Mouse (Mus musculus) T-helper 2 cell (primary cell): ENCODE results near the gene Dyrk1b.
"Not testable (repeated sequence)": the region's sequence is repeated elsewhere in the genome, so short reads cannot be mapped to it uniquely, and the experiment has no call there.

Experiments used
- in situ Hi-C: fragments of 300-600 bp; cut with MboI, MseI; formaldehyde crosslinking; loops from one replicate; pipeline ENCODE4 v1.15.1; 2025; ENCODE audit warnings: high pct_unique_total_duplicates

Dyrk1b gene

DNA sequence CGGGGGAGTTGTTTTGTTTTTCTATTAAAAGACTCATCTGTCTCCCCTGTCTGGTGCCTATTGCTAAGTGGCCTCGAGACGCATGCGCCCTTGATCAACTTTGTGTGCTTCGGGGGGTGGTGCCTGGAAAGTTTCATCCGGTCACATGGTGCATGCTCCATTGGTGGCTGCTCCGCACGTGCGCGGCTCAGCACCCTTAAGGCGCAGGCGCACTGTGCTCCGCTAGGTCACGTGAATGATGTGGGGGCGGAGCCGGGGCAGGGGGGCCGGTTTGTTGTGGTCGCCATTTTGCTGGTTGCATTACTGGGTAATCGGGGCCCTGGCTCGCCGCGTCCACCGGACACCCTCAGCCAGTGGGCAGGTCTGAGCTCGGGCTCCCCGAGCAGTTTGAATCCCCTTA lies at the start of gene Dyrk1b:
Dyrk1b (plus strand) TSS at position 242 of the 400 bp plus-strand sequence.
- in situ Hi-C loops = loop anchor here (5.0 kb wide), 1 partner anchor 98 kb away; the partner anchor contains the start of gene Eid2b

DNA sequence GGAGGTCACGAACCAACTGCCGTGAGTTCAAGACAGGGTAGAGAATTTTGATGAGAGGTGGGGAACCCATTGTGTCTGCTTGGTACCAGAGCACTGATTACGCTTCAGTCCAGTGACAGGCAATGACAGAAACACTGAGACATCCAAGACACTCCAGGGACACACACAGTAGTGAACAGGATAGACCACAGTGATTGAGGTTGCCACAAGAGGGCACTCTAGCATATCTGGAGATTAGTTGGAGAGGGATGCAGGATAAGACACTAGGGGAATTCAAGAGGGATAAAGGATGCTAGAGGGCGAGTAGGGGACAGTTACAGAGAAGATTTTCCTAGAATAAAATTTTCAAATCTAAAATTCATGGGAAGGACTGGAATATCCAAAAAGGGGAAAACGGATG lies 41.7 kb upstream of the Dyrk1b start:
- in situ Hi-C loops = loop anchor here (10.0 kb wide), 1 partner anchor 263 kb away; no protein-coding TSS in a partner anchor

DNA sequence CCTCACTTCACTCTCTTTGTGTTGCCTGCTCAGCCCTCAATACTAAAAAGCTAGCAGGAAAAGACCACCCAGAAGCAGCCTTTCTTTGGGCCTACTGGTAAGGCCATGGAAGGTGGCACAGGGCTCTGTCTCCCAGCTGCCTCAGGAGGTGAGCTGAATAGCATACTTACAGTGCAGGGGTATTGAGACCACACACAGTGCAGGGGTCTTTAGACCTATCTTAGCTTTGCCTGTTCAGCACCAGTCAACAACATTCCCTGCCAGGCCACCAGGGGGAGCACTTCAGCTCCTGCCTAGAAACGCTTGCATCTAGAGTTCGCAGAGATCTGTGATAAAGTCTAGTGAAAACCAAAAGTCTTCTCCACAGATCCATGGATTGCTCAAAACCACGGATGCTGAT lies 31.0 kb upstream of the Dyrk1b start:
- in situ Hi-C loops = no loop called here

- in situ Hi-C loops = no loop called here
These were observed 29.4 kb upstream of the Dyrk1b start for GRCm38 (mm10) chr7:28149841-28150240.

GRCm38 (mm10) chr7:28151584-28152221 lies 27.6 kb upstream of the Dyrk1b start:
- in situ Hi-C loops = no loop called here

DNA sequence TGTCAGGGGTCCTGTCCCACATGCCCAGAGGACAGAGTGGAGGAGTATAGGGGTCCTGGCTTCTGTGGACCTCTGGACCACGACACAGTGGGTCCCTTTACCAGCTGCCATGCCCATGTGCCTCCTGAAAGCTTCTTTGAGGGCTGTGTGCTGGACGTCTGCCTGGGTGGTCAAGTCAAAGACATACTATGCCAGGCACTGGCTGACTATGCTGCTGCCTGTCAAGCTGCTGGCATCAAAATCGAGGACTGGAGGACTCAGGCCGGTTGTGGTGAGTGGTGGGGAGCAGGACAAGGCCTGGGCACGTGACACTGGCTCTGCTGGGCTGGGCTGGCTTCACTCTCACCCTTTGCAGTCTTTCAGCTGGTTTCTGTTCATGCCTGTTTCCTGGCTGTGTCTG lies 25.7 kb upstream of the Dyrk1b start:
- in situ Hi-C loops = not testable (repeated sequence)

DNA sequence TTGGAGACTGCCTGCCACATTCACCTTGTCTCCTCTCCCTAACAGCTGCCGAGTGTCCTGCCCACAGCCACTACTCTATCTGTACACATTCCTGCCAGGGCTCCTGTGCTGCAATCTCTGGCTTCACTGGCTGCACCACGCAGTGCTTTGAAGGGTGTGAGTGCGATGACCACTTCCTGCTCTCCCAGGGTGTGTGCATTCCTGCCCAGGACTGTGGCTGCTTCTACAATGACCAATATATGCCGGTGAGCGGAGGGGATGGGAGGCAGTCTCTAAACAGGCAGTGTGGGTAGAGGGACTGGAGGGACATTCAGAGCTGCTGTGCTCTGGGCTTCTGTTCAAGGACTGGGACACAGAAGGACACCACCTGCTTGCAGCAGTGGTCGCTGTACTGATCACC lies 20.0 kb upstream of the Dyrk1b start:
- in situ Hi-C loops = loop anchor here (5.0 kb wide), 1 partner anchor 52 kb away; no protein-coding TSS in a partner anchor

DNA sequence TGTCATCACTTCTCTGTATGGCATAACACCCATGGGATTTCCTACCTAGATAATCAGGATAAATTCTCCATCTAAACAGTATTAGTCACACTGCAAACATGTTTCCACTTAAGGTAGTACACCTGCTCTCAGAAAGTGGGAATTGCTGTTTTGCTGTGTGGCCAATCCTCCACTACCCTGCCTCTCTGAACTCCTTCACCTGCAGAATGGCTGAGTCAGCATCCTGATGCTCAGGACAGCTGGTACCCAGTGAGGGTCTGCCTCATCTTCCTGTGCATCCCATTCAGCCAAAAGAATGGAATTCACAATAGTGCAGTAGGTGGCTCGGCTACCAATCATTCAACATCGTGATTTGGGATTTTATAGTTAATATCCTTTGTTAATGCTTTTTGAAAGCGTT lies 19.4 kb upstream of the Dyrk1b start:
- in situ Hi-C loops = loop anchor here (5.0 to 10.0 kb wide), 2 partner anchors 53 to 105 kb away; partner anchors contain the start of gene Psmc4

GRCm38 (mm10) chr7:28161163-28161749 lies 18.0 kb upstream of the Dyrk1b start:
- in situ Hi-C loops = loop anchor here (10.0 kb wide), 1 partner anchor 106 kb away; the partner anchor contains the start of gene Psmc4

GRCm38 (mm10) chr7:28165406-28165805 lies 13.9 kb upstream of the Dyrk1b start:
- in situ Hi-C loops = loop anchor here (10.0 kb wide), 1 partner anchor 111 kb away; the partner anchor contains the start of gene Psmc4

- in situ Hi-C loops = loop anchor here (10.0 kb wide), 1 partner anchor 114 kb away; the partner anchor contains the start of gene Psmc4
These were observed 10.8 kb upstream of the Dyrk1b start for GRCm38 (mm10) chr7:28168320-28169115.

- in situ Hi-C loops = loop anchor here (10.0 kb wide), 1 partner anchor 115 kb away; the partner anchor contains the start of gene Psmc4
These were observed 9.5 kb upstream of the Dyrk1b start, which contains the start of gene Fbl for GRCm38 (mm10) chr7:28169489-28170422. Gene Fbl, plus strand, starts transcription at chr7:28169710.

- in situ Hi-C loops = loop anchor here (5.0 kb wide), 1 partner anchor 102 kb away; the partner anchor contains the start of gene Eid2b
These were observed 3.9 kb upstream of the Dyrk1b start for GRCm38 (mm10) chr7:28175358-28175757.

GRCm38 (mm10) chr7:28179741-28180377 lies 590 bp downstream of the Dyrk1b start:
- in situ Hi-C loops = loop anchor here (5.0 kb wide), 1 partner anchor 97 kb away; the partner anchor contains the start of gene Eid2b

DNA sequence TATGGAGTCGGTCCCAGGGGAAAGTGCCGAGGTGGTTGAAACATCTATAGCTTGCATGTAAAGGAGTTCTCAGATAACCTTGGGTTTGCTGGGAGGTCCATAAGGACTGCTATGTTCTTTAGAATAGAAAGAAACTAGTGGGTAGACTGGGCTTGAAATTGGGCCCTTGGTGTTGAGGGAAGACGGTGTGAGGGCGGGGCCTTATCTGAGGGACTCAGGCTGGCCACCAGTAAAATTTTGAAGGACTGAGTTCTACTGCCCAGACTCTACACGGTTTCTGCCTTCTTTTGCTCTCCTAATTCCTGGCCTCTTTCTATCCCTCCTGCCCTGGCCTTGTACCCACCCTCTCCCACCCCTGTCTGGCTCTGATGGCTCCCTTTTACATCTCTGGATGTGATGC lies 1.6 kb downstream of the Dyrk1b start:
- in situ Hi-C loops = no loop called here

- in situ Hi-C loops = no loop called here
These were observed 2.1 kb downstream of the Dyrk1b start for GRCm38 (mm10) chr7:28181376-28181775.

DNA sequence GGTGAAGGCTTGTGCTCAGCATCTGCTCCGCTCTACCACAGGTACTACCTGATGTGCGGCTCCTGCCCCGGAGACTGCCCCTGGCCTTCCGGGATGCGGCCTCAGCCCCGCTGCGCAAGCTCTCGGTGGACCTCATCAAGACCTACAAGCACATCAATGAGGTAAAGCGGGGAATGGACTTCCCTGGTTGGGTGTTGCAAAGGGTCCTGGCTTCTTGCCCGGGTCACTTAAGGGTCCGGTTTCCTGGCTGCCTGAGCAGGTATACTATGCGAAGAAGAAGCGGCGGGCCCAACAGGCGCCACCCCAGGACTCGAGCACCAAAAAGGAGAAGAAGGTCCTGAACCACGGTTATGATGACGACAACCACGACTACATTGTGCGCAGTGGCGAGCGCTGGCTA lies 3.1 kb downstream of the Dyrk1b start:
- in situ Hi-C loops = no loop called here

DNA sequence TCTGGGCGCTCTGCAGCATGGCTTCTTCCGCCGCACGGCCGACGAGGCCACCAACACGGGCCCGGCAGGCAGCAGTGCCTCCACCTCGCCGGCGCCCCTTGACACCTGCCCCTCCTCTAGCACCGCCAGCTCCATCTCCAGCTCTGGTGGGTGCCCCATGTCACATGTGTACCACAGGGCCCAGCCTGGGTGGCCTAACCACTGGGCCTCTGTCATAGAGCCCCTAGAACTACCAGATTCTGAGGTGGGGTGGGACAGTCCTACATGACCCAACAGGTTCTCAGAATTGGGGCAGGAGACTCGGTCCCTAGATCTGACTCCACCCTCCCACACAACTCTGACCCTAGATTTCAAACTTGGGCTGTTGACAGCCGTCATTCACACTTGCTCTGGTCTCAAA lies 6.6 kb downstream of the Dyrk1b start:
- in situ Hi-C loops = no loop called here

DNA sequence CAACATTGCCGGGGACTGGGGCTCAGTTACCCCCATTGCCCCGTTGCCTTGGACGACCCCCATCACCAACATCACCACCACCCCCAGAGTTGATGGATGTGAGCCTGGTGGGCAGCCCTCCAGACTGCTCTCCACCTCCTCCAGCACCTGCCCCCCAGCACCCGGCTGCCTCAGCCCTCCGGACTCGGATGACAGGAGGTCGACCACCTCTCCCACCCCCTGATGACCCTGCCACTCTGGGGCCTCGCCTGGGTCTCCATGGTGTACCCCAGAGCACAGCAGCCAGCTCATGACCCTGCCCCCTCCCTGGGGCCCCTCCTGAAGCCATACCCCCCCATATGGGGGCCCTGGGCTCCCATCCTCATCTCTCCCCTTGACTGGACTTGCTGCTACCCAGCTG lies 7.4 kb downstream of the Dyrk1b start:
- in situ Hi-C loops = no loop called here

DNA sequence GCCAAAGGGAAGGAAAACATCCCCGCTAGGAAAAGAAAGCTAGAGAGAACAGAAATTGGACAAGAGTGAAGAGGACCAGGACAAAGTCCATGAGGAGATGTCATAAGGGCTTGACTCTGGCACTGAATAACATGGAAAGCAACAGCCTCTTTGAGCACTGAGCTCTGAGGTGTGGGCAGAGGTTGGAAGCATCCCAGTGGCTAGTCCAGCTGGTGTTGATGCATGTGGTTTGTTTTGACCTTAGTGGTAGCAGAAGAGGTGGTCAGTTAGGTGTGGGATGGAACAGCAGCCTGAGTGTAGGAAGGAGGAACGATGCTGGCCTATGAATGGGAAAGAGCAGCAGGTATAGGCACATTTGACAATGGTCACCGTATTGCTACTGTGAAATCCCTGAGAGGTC lies 12.2 kb downstream of the Dyrk1b start:
- in situ Hi-C loops = no loop called here
